Mouse (Mus musculus) MEL (cell line): ENCODE measurements at regions not wholly inside any gene's neighbourhood (a gene's known extent, or its start where the extent isn't known, plus 50 kb on each side); places are given as distances from the start of the nearest gene placed in this dataset.

ENCODE experiments used
- BHLHE40 ChIP-seq: IDR thresholded peaks from 2 replicates; pipeline ENCODE4 v1.6.1; 2012; ENCODE audit warnings: low read depth, mild to moderate bottlenecking, inconsistent platforms, low read length, improper control_type of control experiment, borderline replicate concordance
- CTCF ChIP-seq, 3 experiments: IDR thresholded peaks in 2 of 3; conservative IDR thresholded peaks in 1 of 3; 2 replicates each; pipeline ENCODE4 v1.5.1; 2011 to 2012; ENCODE audit warnings: low read length in 3 of 3, low read depth in 2 of 3, mild to moderate bottlenecking in 2 of 3, improper control_type of control experiment in 1 of 3, inconsistent platforms in 1 of 3, mixed read lengths in 1 of 3, moderate library complexity in 1 of 3; ENCODE audit not compliant: control insufficient read depth in 1 of 3, insufficient read depth in 1 of 3, poor library complexity in 1 of 3, severe bottlenecking in 1 of 3
- EP300 ChIP-seq, 2 experiments: IDR thresholded peaks; 2 replicates each; pipeline ENCODE4 v1.6.1; 2011; ENCODE audit warnings: improper control_type of control experiment in 2 of 2, low read length in 2 of 2, low read depth in 1 of 2, mild to moderate bottlenecking in 1 of 2
- GATA1 ChIP-seq: IDR thresholded peaks from 2 replicates; pipeline ENCODE4 v1.6.1; 2011; ENCODE audit warnings: low read depth, low read length, improper control_type of control experiment
- MEF2A ChIP-seq: IDR thresholded peaks from 2 replicates; pipeline ENCODE4 v1.6.1; 2014; ENCODE audit warnings: low read depth, mild to moderate bottlenecking, inconsistent platforms, low read length, improper control_type of control experiment; ENCODE audit not compliant: poor library complexity, insufficient replicate concordance, severe bottlenecking; ENCODE audit errors: extremely low read depth
- NELFE ChIP-seq: IDR thresholded peaks from 2 replicates; pipeline ENCODE4 v1.6.1; 2011; ENCODE audit warnings: low read depth, low read length, improper control_type of control experiment
- POLR2A ChIP-seq, 2 experiments: IDR thresholded peaks; 2 replicates each; pipeline ENCODE4 v1.6.1; 2011 to 2012; ENCODE audit warnings: low read length in 2 of 2, mild to moderate bottlenecking in 2 of 2, control low read depth in 1 of 2, improper control_type of control experiment in 1 of 2, low read depth in 1 of 2, moderate library complexity in 1 of 2; ENCODE audit not compliant: control insufficient read depth in 1 of 2, insufficient read depth in 1 of 2, poor library complexity in 1 of 2
- POLR2AphosphoS2 ChIP-seq: IDR thresholded peaks from 2 replicates; pipeline ENCODE4 v1.6.1; 2011; ENCODE audit warnings: low read length, improper control_type of control experiment
- TAL1 ChIP-seq: IDR thresholded peaks from 2 replicates; pipeline ENCODE4 v1.6.1; 2012; ENCODE audit warnings: mild to moderate bottlenecking, inconsistent platforms, low read length, moderate library complexity, mixed read lengths
- USF1 ChIP-seq: IDR thresholded peaks from 2 replicates; pipeline ENCODE4 v1.6.1; 2014; ENCODE audit warnings: low read depth, mild to moderate bottlenecking, inconsistent platforms, low read length, improper control_type of control experiment, moderate library complexity
- ZC3H11A ChIP-seq: IDR thresholded peaks from 2 replicates; pipeline ENCODE4 v1.6.1; 2012; ENCODE audit warnings: low read depth, mild to moderate bottlenecking, inconsistent platforms, low read length, improper control_type of control experiment

GRCm38 (mm10) chr13:83131129-83131981 is 372.5 kb upstream of the Mef2c start:
- TF ChIP-seq TAL1 (no peak), CTCF (IDR thresholded peaks at IDR 0.05 in 2 of 3, conservative IDR thresholded peaks at IDR 0.05 in 1 of 3; ENCODE audit: control insufficient read depth in 1 of 3, insufficient read depth in 1 of 3, low read depth in 2 of 3, low read length in 3 of 3, poor library complexity in 1 of 3, severe bottlenecking in 1 of 3) (no peak), POLR2AphosphoS2 (no peak), EP300 (IDR thresholded peaks at IDR 0.05; ENCODE audit: low read depth in 1 of 2, low read length in 2 of 2) (no peak), ZC3H11A (no peak), MEF2A (no peak), POLR2A (IDR thresholded peaks at IDR 0.05; ENCODE audit: control insufficient read depth in 1 of 2, insufficient read depth in 1 of 2, low read depth in 1 of 2, low read length in 2 of 2, poor library complexity in 1 of 2) (no peak), USF1 (no peak), GATA1 (no peak), BHLHE40 (no peak), NELFE (no peak)
